Mouse (Mus musculus) inflammation-experienced regulatory T-cells, adult 6 months (primary cell): ENCODE results near the gene Tbca. TPM values are rescaled to one million over a fixed set of nuclear protein-coding genes. Genes with fewer than 3 reads are reported as not detected.

Source experiments
- ATAC-seq: one replicate; pipeline ENCODE4 v1.8.0; 2017
- polyA plus RNA-seq, 3 experiments: library from polyadenylated mRNA; unstranded; fragments of 100-300 nt; shearing (Covaris generic); gene quantifications; one replicate each; pipeline ENCODE4 v1.2.1; 2017

Gene Tbca
- polyA plus RNA-seq, 3 experiments from 2014 or later: 229 to 298 (median 264) TPM

DNA sequence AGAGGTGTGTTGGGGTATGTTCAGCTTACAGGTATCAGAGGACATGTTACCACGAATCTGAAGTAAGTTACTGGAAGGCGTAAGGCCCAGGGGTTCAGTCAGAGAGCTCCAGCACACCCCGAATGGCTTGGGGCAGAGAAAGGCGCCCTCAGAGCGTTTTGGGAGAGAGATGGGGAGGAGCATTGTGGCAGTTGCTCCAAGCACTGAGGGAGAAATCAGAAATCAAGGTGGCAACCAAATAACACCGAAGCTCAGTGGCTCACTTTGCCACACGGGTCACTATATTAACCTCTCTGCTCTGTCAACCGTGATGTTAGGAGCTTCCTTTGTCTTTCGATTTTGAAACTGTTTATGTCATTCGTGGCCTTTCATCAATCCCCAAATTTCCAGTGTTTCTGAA is 93.5 kb downstream of the Tbca start:
- no peak for ATAC-seq

DNA sequence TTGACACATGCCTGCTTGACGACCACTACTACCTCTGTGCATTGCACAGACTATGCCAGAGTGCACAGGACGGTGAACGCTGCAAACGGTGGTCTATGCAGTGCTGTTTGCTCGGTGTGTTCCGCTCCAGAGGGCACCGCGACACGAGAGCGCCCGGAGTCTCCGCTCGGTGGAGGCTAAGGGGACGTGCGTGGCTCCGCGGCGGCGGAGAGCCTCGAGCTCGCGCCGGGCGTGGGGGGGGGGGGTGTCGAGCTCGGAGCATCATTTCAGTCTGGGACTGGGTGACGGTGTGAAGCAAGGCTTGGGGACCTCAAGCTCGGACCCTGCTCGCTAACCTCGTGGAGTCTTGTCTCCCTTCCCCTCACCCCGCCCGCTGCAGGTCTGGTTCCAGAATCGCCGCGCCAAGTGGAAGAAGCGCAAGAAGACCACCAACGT is 94.0 kb downstream of the Tbca start:
- no peak for ATAC-seq

DNA sequence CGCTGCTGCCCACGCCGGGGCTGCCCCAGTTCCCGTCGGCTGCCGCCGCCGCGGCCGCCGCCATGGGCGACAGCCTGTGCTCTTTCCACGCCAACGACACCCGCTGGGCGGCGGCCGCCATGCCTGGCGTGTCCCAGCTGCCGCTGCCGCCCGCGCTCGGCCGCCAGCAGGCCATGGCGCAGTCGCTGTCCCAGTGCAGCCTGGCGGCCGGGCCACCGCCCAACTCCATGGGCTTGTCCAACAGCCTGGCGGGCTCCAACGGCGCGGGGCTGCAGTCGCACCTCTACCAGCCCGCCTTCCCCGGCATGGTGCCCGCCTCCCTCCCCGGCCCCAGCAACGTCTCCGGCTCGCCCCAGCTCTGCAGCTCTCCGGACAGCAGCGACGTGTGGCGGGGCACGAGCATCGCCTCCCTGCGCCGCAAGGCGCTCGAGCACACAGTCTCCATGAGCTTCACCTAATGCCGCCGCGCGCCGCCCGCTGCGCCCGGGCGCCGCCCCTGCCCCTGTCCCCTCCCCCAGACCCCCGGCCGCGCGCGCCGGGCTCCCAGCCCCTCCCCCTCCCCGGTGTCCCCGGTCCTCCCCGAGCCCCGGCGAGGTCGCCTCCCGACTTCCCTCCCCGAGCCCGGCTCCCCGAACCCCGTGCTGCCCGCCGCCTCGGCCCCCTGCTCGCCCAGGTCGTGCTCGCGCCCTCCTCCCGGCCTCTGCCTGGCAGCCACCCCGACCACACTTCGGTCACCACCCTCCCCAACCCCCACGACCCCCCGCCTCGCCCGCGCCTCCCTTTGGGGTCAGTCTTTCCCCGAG is 94.7 kb downstream of the Tbca start:
- ATAC-seq: peak; percentile 28

DNA sequence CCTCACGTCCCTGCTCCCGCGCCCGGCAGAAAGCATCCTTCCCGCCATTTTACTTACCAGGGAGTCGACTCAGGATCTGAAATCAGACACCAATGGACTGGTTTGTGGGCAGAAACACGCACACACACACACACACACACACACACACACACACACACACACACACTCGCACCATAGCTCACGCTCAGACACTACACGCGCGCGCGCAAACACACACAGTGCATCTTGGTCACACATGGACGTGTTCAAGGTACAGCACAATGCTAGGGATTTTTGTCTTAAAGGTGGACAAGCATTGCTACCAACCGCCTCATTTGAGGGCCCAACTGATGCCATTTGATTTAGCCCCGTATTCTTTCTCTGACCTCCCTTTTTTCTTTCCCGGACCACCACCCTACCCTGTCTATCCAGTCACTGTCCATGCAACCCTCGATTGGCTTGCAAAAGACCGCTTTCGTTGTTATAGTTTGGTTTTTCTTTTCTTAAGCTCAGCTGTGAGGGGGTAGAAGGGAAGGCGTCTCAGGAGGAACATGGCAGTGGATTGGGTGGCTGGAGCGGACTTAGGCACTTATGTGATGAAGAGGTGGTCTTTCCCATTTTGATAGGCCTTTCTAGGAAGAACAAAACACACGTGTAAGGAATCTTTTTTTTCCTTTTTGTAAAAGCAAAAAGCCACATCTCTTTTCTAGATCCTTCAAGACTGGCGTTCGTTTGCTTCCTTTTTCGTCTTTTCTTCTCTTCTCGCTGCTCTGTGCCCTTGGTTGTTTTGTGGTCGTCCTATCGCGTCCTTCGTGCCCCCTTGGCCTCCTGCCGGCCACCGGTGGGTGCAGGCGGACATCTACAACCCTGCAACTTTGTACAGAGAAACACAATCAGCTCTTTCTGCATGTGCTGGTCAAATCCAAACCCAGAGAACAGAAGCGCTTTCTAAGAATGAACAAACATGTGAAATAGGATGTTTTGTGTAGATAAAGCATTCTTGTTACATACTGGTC is 95.6 kb downstream of the Tbca start:
- no peak for ATAC-seq

DNA sequence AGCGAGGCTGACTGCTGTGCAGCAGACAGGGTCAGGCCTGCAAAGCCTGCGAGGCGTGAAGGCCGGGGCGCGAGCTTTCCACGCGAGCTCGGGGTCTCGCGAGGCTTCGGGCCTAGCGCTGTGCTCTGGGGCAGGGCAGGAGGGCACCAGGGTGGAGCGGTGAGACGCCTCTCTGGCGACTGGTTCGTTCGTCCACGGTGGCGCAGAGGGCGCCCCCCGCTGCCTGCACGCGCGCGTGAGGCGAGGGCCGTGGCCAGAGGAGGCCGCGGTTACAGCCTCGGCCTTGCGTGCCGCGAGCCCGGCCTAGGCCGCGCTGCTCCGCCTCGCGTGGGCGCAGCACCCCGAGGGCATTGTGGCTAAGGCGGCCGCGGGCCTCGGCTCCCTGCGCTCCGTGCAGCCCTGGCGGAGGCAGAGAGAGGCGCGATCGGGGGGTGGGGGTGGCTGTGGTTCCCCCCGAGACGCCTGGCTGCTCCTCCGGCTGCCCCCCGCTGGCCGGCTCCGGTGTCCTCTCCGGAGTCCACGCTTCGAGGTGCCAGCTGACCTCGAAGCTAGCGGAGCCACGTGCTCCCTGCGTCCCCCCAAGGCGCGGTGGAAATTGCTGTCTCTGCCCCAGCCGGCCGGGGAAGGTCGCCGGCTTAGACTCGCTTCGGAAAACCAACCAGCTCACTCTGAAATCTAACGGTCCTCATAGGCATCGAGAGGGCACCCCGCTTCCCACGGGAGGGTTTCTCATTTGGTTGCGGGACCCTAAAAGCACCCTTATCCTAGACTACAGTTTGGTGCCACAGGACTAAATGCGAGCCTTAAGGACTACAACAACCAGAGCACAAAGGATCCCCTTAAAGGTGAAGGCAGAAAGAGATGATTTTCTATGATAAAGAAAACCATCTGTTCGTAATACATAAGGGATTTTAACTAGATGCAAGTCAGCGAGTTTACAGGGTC is 96.9 kb downstream of the Tbca start:
- no peak for ATAC-seq

Other genes starting within 250 kb of the Tbca start
- not detected for gene Otp, start 86.7 kb downstream of the Tbca start, polyA plus RNA-seq
- gene Wdr41, start 187.4 kb downstream of the Tbca start, polyA plus RNA-seq: 1 to 10 TPM; 2.9 to 5.7 (median 4.5) TPM